Mouse (Mus musculus): Measurements from ENCODE around the gene Antxr2. TPM values are rescaled to one million over a fixed set of nuclear protein-coding genes. Genes with fewer than 3 reads are reported as not detected.

Antxr2 gene
- polyA plus RNA-seq, 1 experiment from 2014 or later, result 11.3 TPM

GRCm38 (mm10) chr5:97961786-97962185 is 69.1 kb downstream of the Antxr2 start:
- no peak for TF ChIP-seq CTCF (IDR thresholded peaks at IDR 0.05; ENCODE audit: low read depth)
- 82% methylated on average over 7 of the region's 7 CpGs for WGBS
- Histone ChIP-seq H3K9me3 (replicated peaks; ENCODE audit: low read length) (no peaks in the 10 kb centered on the region), H3K4me1 (replicated peaks; ENCODE audit: insufficient read depth, low read length) (no peaks in the 10 kb centered on the region), H3K36me3 (ENCODE audit: insufficient read depth, low read length) (0 out of 2 replicates have a peak, but pooled peaks cover 4% of the 10 kb centered on the region), H3K9ac (ENCODE audit: low read depth, low read length) (no peak overlapping the region), H3K4me3 (replicated peaks; ENCODE audit: low read depth, low read length) (no peak overlapping the region), H3K27ac (no peak overlapping the region), H3K4me2 (ENCODE audit: low read length) (no peak overlapping the region), H3K27me3 (ENCODE audit: insufficient read depth, low read length) (no peaks in the 10 kb centered on the region)
- DNase-seq (ENCODE audit: low spot score), result no peak
- no peak for ATAC-seq (replicated peaks; ENCODE audit: low FRiP score, low read depth)

GRCm38 (mm10) chr5:97959651-97960050 is 71.2 kb downstream of the Antxr2 start:
- DNase-seq (ENCODE audit: low spot score) (no peak), ATAC-seq (replicated peaks; ENCODE audit: low FRiP score, low read depth) (no peak)
- H3K4me3 ChIP-seq (replicated peaks; ENCODE audit: low read depth, low read length), result no peak overlapping the region
- H3K36me3 ChIP-seq (ENCODE audit: insufficient read depth, low read length), result 0 out of 2 replicates have a peak, but pooled peaks cover 4% of the 10 kb centered on the region
- no peak for TF ChIP-seq CTCF (IDR thresholded peaks at IDR 0.05; ENCODE audit: low read depth)
- no peak overlapping the region for H3K4me2 ChIP-seq (ENCODE audit: low read length)
- WGBS, result 59% methylated on average over 2 of the region's 2 CpGs
- no peak overlapping the region for H3K9ac ChIP-seq (ENCODE audit: low read depth, low read length)
- no peaks in the 10 kb centered on the region for H3K27me3 ChIP-seq (ENCODE audit: insufficient read depth, low read length)
- no peaks in the 10 kb centered on the region for H3K4me1 ChIP-seq (replicated peaks; ENCODE audit: insufficient read depth, low read length)
- no peaks in the 10 kb centered on the region for H3K9me3 ChIP-seq (replicated peaks; ENCODE audit: low read length)
- H3K27ac ChIP-seq, result no peak overlapping the region

- 76% methylated on average over 3 of the region's 3 CpGs for WGBS
- H3K27me3 ChIP-seq (ENCODE audit: insufficient read depth, low read length), result no peaks in the 10 kb centered on the region
These were observed 71.8 kb downstream of the Antxr2 start for GRCm38 (mm10) chr5:97959010-97959409.

GRCm38 (mm10) chr5:97957501-97957900 is 73.3 kb downstream of the Antxr2 start:
- Histone ChIP-seq H3K9me3 (replicated peaks; ENCODE audit: low read length) (no peaks in the 10 kb centered on the region), H3K4me1 (replicated peaks; ENCODE audit: insufficient read depth, low read length) (no peaks in the 10 kb centered on the region), H3K4me2 (ENCODE audit: low read length) (no peak overlapping the region), H3K9ac (ENCODE audit: low read depth, low read length) (no peak overlapping the region), H3K36me3 (ENCODE audit: insufficient read depth, low read length) (0 out of 2 replicates have a peak, but pooled peaks cover 4% of the 10 kb centered on the region), H3K27me3 (ENCODE audit: insufficient read depth, low read length) (no peaks in the 10 kb centered on the region), H3K27ac (no peak overlapping the region), H3K4me3 (replicated peaks; ENCODE audit: low read depth, low read length) (no peak overlapping the region)
- 76% methylated on average over 5 of the region's 5 CpGs for WGBS
- ATAC-seq (replicated peaks; ENCODE audit: low FRiP score, low read depth) (no peak), DNase-seq (ENCODE audit: low spot score) (no peak)
- TF ChIP-seq CTCF (IDR thresholded peaks at IDR 0.05; ENCODE audit: low read depth), result no peak

More at GRCm38 (mm10) chr5:97959010-97959409, 71.8 kb downstream of the Antxr2 start:
- 0 out of 2 replicates have a peak, but pooled peaks cover 4% of the 10 kb centered on the region for H3K36me3 ChIP-seq (ENCODE audit: insufficient read depth, low read length)
- no peaks in the 10 kb centered on the region for H3K4me1 ChIP-seq (replicated peaks; ENCODE audit: insufficient read depth, low read length)
- H3K27ac ChIP-seq, result no peak overlapping the region
- no peak overlapping the region for H3K9ac ChIP-seq (ENCODE audit: low read depth, low read length)
- H3K9me3 ChIP-seq (replicated peaks; ENCODE audit: low read length), result no peaks in the 10 kb centered on the region
- H3K4me3 ChIP-seq (replicated peaks; ENCODE audit: low read depth, low read length), result no peak overlapping the region
- no peak overlapping the region for H3K4me2 ChIP-seq (ENCODE audit: low read length)
- TF ChIP-seq CTCF (IDR thresholded peaks at IDR 0.05; ENCODE audit: low read depth), result no peak
- no peak for ATAC-seq (replicated peaks; ENCODE audit: low FRiP score, low read depth)
- DNase-seq (ENCODE audit: low spot score), result no peak

GRCm38 (mm10) chr5:97954193-97954772 is 76.6 kb downstream of the Antxr2 start:
- Histone ChIP-seq H3K27ac (no peak overlapping the region), H3K27me3 (ENCODE audit: insufficient read depth, low read length) (no peaks in the 10 kb centered on the region), H3K9me3 (replicated peaks; ENCODE audit: low read length) (no peaks in the 10 kb centered on the region), H3K9ac (ENCODE audit: low read depth, low read length) (no peak overlapping the region), H3K4me1 (replicated peaks; ENCODE audit: insufficient read depth, low read length) (no peaks in the 10 kb centered on the region), H3K4me3 (replicated peaks; ENCODE audit: low read depth, low read length) (no peak overlapping the region), H3K36me3 (ENCODE audit: insufficient read depth, low read length) (0 out of 2 replicates have a peak, but pooled peaks cover 4% of the 10 kb centered on the region), H3K4me2 (ENCODE audit: low read length) (no peak overlapping the region)
- 67% methylated on average over 5 of the region's 5 CpGs for WGBS
- ATAC-seq (replicated peaks; ENCODE audit: low FRiP score, low read depth) (no peak), DNase-seq (ENCODE audit: low spot score) (no peak)
- TF ChIP-seq CTCF (IDR thresholded peaks at IDR 0.05; ENCODE audit: low read depth), result no peak

GRCm38 (mm10) chr5:97953241-97953920 is 77.5 kb downstream of the Antxr2 start:
- Histone ChIP-seq H3K4me2 (ENCODE audit: low read length) (no peak overlapping the region), H3K27ac (no peak overlapping the region)

More at GRCm38 (mm10) chr5:97953241-97953920, 77.5 kb downstream of the Antxr2 start:
- no peaks in the 10 kb centered on the region for H3K9me3 ChIP-seq (replicated peaks; ENCODE audit: low read length)
- H3K27me3 ChIP-seq (ENCODE audit: insufficient read depth, low read length), result no peaks in the 10 kb centered on the region
- no peak for ATAC-seq (replicated peaks; ENCODE audit: low FRiP score, low read depth)
- H3K4me1 ChIP-seq (replicated peaks; ENCODE audit: insufficient read depth, low read length), result no peaks in the 10 kb centered on the region
- H3K36me3 ChIP-seq (ENCODE audit: insufficient read depth, low read length), result 0 out of 2 replicates have a peak, but pooled peaks cover 3% of the 10 kb centered on the region
- WGBS, result 80% methylated on average over 11 of the region's 11 CpGs
- H3K9ac ChIP-seq (ENCODE audit: low read depth, low read length), result no peak overlapping the region
- no peak for TF ChIP-seq CTCF (IDR thresholded peaks at IDR 0.05; ENCODE audit: low read depth)
- no peak for DNase-seq (ENCODE audit: low spot score)
- H3K4me3 ChIP-seq (replicated peaks; ENCODE audit: low read depth, low read length), result no peak overlapping the region

All from kidney, postnatal 0 days (tissue).